11 mouse cellular contexts compared by ENCODE assay signal in the genomic region with DNA sequence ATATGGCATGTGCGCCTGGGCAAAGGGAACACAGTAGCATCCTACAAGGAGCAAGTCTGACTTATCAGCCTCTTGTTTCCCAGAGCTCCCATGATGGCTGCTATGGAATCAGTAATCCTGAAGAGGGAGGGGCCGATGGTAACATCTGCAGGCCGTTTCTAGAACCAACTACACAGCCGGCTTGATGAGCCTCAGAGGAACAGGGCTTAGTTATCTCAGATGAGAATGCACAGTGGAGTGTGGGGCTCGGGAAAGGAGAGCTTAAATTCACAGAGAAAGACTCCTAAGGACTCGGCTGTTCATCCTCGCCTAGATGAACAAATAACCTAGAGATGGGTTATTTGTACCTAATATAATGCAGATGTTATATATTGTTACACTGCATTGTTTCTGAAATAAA.
"Had no signal": no experiment of that assay in that cellular context is flagged by ENCODE, and none has a peak within 500 bp of the region (broad histone marks: within the 10 kb centered on the region; RNA-seq: fewer than 3 reads in every experiment).

No protein-coding gene starts in this region.

- ATAC-seq: intestine, embryonic 16.5 days; liver, postnatal 0 days had no signal

- H3K4me1 ChIP-seq: limb, embryonic 12.5 days; liver, embryonic 13.5 days; neural tube, embryonic 12.5 days had no signal

- H3K4me2 ChIP-seq: limb, embryonic 12.5 days; liver, embryonic 13.5 days; neural tube, embryonic 12.5 days had no signal

- H3K36me3 ChIP-seq: limb, embryonic 12.5 days; liver, embryonic 13.5 days; neural tube, embryonic 12.5 days had no signal

- H3K27me3 ChIP-seq: limb, embryonic 12.5 days; liver, embryonic 13.5 days; neural tube, embryonic 12.5 days had no signal

- H3K9me3 ChIP-seq: limb, embryonic 12.5 days; liver, embryonic 13.5 days; neural tube, embryonic 12.5 days had no signal

- H3K9ac ChIP-seq: limb, embryonic 12.5 days; liver, embryonic 13.5 days; liver, postnatal 0 days; neural tube, embryonic 12.5 days had no signal

- H3K27ac ChIP-seq: limb, embryonic 12.5 days; liver, embryonic 13.5 days; neural tube, embryonic 12.5 days had no signal

- DNase-seq: kidney, adult 8-10 months; kidney, postnatal 25 days; liver; liver, embryonic 13.5 days; liver, postnatal 0 days; thymus, adult 18-20 months; thymus, postnatal 14 days had no signal

- H3K4me3 ChIP-seq: limb, embryonic 12.5 days; liver, embryonic 13.5 days; myocyte; neural tube, embryonic 12.5 days had no signal
